Mouse (Mus musculus): ENCODE measurements around the gene Myh9. TPM values are rescaled to one million over a fixed set of nuclear protein-coding genes. Genes with fewer than 3 reads are reported as not detected.

The Myh9 gene
- polyA plus RNA-seq, 1 experiment: 29.9 TPM

GRCm38 (mm10) chr15:77773099-77773915 lies 68.7 kb downstream of the Myh9 start:
- TF ChIP-seq POLR2A (IDR thresholded peaks at IDR 0.05; ENCODE audit: borderline replicate concordance, extremely low read depth, insufficient read depth, insufficient read length, poor library complexity, severe bottlenecking): no peak
- TF ChIP-seq CTCF (IDR thresholded peaks at IDR 0.05; ENCODE audit: borderline replicate concordance, extremely low read depth, insufficient read depth, insufficient read length): no peak
- no peak for DNase-seq (ENCODE audit: low read depth)

GRCm38 (mm10) chr15:77770942-77771341 lies 71.0 kb downstream of the Myh9 start:
- TF ChIP-seq POLR2A (IDR thresholded peaks at IDR 0.05; ENCODE audit: borderline replicate concordance, extremely low read depth, insufficient read depth, insufficient read length, poor library complexity, severe bottlenecking) (no peak), CTCF (IDR thresholded peaks at IDR 0.05; ENCODE audit: borderline replicate concordance, extremely low read depth, insufficient read depth, insufficient read length) (no peak)
- DNase-seq (ENCODE audit: low read depth): no peak

GRCm38 (mm10) chr15:77770341-77770740 lies 71.6 kb downstream of the Myh9 start:
- no peak for DNase-seq (ENCODE audit: low read depth)
- no peak for TF ChIP-seq POLR2A (IDR thresholded peaks at IDR 0.05; ENCODE audit: borderline replicate concordance, extremely low read depth, insufficient read depth, insufficient read length, poor library complexity, severe bottlenecking)
- TF ChIP-seq CTCF (IDR thresholded peaks at IDR 0.05; ENCODE audit: borderline replicate concordance, extremely low read depth, insufficient read depth, insufficient read length): no peak

GRCm38 (mm10) chr15:77766981-77767380 lies 75.0 kb downstream of the Myh9 start:
- no peak for TF ChIP-seq POLR2A (IDR thresholded peaks at IDR 0.05; ENCODE audit: borderline replicate concordance, extremely low read depth, insufficient read depth, insufficient read length, poor library complexity, severe bottlenecking)
- TF ChIP-seq CTCF (IDR thresholded peaks at IDR 0.05; ENCODE audit: borderline replicate concordance, extremely low read depth, insufficient read depth, insufficient read length): no peak
- no peak for DNase-seq (ENCODE audit: low read depth)

GRCm38 (mm10) chr15:77765484-77766093 lies 76.4 kb downstream of the Myh9 start:
- no peak for TF ChIP-seq CTCF (IDR thresholded peaks at IDR 0.05; ENCODE audit: borderline replicate concordance, extremely low read depth, insufficient read depth, insufficient read length)
- DNase-seq (ENCODE audit: low read depth): no peak

- DNase-seq (ENCODE audit: low read depth): peak; percentile 29
- no peak for TF ChIP-seq POLR2A (IDR thresholded peaks at IDR 0.05; ENCODE audit: borderline replicate concordance, extremely low read depth, insufficient read depth, insufficient read length, poor library complexity, severe bottlenecking)
- TF ChIP-seq CTCF (IDR thresholded peaks at IDR 0.05; ENCODE audit: borderline replicate concordance, extremely low read depth, insufficient read depth, insufficient read length): no peak
Measured at GRCm38 (mm10) chr15:77764391-77765006, 77.5 kb downstream of the Myh9 start.

GRCm38 (mm10) chr15:77763702-77764101 lies 78.3 kb downstream of the Myh9 start:
- no peak for TF ChIP-seq CTCF (IDR thresholded peaks at IDR 0.05; ENCODE audit: borderline replicate concordance, extremely low read depth, insufficient read depth, insufficient read length)
- TF ChIP-seq POLR2A (IDR thresholded peaks at IDR 0.05; ENCODE audit: borderline replicate concordance, extremely low read depth, insufficient read depth, insufficient read length, poor library complexity, severe bottlenecking): no peak
- DNase-seq (ENCODE audit: low read depth): no peak

- no peak for TF ChIP-seq CTCF (IDR thresholded peaks at IDR 0.05; ENCODE audit: borderline replicate concordance, extremely low read depth, insufficient read depth, insufficient read length)
- no peak for TF ChIP-seq POLR2A (IDR thresholded peaks at IDR 0.05; ENCODE audit: borderline replicate concordance, extremely low read depth, insufficient read depth, insufficient read length, poor library complexity, severe bottlenecking)
- DNase-seq (ENCODE audit: low read depth): no peak
Measured at GRCm38 (mm10) chr15:77763050-77763449, 78.9 kb downstream of the Myh9 start.

GRCm38 (mm10) chr15:77761561-77762380 lies 80.2 kb downstream of the Myh9 start:
- TF ChIP-seq CTCF (IDR thresholded peaks at IDR 0.05; ENCODE audit: borderline replicate concordance, extremely low read depth, insufficient read depth, insufficient read length): peak; percentile 69
- TF ChIP-seq POLR2A (IDR thresholded peaks at IDR 0.05; ENCODE audit: borderline replicate concordance, extremely low read depth, insufficient read depth, insufficient read length, poor library complexity, severe bottlenecking): no peak
- peak; percentile 30 for DNase-seq (ENCODE audit: low read depth)

- TF ChIP-seq POLR2A (IDR thresholded peaks at IDR 0.05; ENCODE audit: borderline replicate concordance, extremely low read depth, insufficient read depth, insufficient read length, poor library complexity, severe bottlenecking): no peak
- TF ChIP-seq CTCF (IDR thresholded peaks at IDR 0.05; ENCODE audit: borderline replicate concordance, extremely low read depth, insufficient read depth, insufficient read length): no peak
- no peak for DNase-seq (ENCODE audit: low read depth)
Measured at GRCm38 (mm10) chr15:77761083-77761482, 80.9 kb downstream of the Myh9 start.

- TF ChIP-seq CTCF (IDR thresholded peaks at IDR 0.05; ENCODE audit: borderline replicate concordance, extremely low read depth, insufficient read depth, insufficient read length) (no peak), POLR2A (IDR thresholded peaks at IDR 0.05; ENCODE audit: borderline replicate concordance, extremely low read depth, insufficient read depth, insufficient read length, poor library complexity, severe bottlenecking) (no peak)
- DNase-seq (ENCODE audit: low read depth): no peak
Measured at GRCm38 (mm10) chr15:77760037-77760436, 81.9 kb downstream of the Myh9 start.

Measured in brain, embryonic 14.5 days (tissue).